Mouse (Mus musculus) liver, adult 2 months (tissue): ENCODE measurements around the gene Taz.

ENCODE experiments used
- CTCF ChIP-seq: fragments of 200-500 bp; IDR thresholded peaks from 2 replicates; pipeline ENCODE4 v1.5.1; 2011; ENCODE audit warnings: low read depth, low read length, control low read depth
- POLR2A ChIP-seq: fragments of 200-500 bp; IDR thresholded peaks from 2 replicates; pipeline ENCODE4 v1.6.1; 2011; ENCODE audit warnings: low read length, control low read depth; ENCODE audit not compliant: insufficient read depth; ENCODE audit errors: extremely low read depth

DNA sequence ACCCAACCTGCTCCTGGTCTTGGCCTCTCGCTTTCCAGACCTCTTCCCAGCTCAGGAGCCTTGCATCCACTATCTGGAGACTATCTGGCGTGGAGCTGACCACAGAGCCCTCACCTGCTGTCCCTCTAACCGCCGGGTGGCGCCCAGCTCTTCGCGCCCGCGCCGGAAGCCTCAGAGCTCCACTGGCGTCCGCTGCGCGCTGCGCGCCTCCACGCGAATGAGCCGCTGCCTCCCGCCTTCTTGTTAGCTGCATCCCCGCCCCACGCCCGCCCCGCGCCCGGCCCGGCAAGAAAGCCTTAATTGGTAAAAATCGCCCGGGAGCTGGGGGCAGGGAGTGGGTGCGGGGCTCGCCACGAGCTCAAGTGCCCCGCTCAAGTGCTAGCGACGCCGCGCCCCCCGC, 32.1 kb upstream of the Taz start, which contains the start of gene Flna:
- TF ChIP-seq CTCF (peak; percentile 58), POLR2A (no peak)
